Mouse (Mus musculus): Measurements from ENCODE around the gene Usp22.

- TF ChIP-seq CTCF (IDR thresholded peaks at IDR 0.05; ENCODE audit: control insufficient read depth, insufficient read depth, low read length) (no peak), POLR2A (IDR thresholded peaks at IDR 0.05; ENCODE audit: borderline replicate concordance, control insufficient read depth, low read depth, low read length) (no peak)
Observed at GRCm38 (mm10) chr11:61111472-61111871, 63.4 kb downstream of the Usp22 start.
